Mouse (Mus musculus): ENCODE measurements around the gene Zfp688.

DNA sequence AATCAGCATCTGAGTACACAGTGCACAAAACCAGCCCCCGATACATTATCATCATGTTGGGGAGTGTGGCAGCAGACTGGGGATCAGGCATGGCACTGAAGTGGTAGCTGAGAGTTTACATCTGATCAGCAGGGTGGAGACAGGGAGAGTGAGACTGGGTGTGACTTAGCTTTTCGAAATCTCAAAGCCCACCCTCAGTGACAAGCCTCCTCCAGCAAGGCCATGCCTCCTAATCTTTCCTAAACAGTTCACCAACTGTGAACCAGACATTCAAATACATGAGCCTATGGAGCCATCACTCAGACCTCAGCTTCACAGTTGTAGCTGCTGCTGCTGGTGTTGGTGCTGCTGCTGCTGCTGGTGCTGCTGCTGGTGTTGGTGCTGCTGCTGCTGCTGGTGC is 10.4 kb downstream of the Zfp688 start:
- TF ChIP-seq POLR2A (IDR thresholded peaks at IDR 0.05; ENCODE audit: insufficient read depth, low read length) (no peak), CTCF (IDR thresholded peaks at IDR 0.05; ENCODE audit: low read depth, low read length) (no peak)

All from ES-Bruce4 (cell line).